Mouse (Mus musculus) heart, embryonic 11.5 days (tissue): ENCODE measurements around the gene Ptpn6. TPM values are rescaled to one million over a fixed set of nuclear protein-coding genes. Genes with fewer than 3 reads are reported as not detected.

Source experiments
- ATAC-seq: fragments of 200-750 bp; cut with Nextera tagmentation; replicated peaks from 2 replicates; pipeline ENCODE4 v1.8.0; 2017; ENCODE audit warnings: moderate library complexity; ENCODE audit not compliant: insufficient number of reproducible peaks, low FRiP score, low TSS enrichment
- H3K27ac ChIP-seq: fragments of 300-500 bp; sonication (generic); 2 replicates; pipeline ENCODE4 v1.5.1; 2014; ENCODE audit warnings: mild to moderate bottlenecking, low read depth, low read length
- H3K27me3 ChIP-seq: fragments of 300-500 bp; sonication (generic); 2 replicates; pipeline ENCODE4 v1.6.1; 2014; ENCODE audit warnings: mild to moderate bottlenecking, low read length, mixed read lengths; ENCODE audit not compliant: control insufficient read depth, insufficient read depth
- H3K36me3 ChIP-seq: fragments of 300-500 bp; sonication (generic); 2 replicates; pipeline ENCODE4 v1.6.1; 2014; ENCODE audit warnings: mild to moderate bottlenecking, low read length, moderate library complexity, mixed read lengths; ENCODE audit not compliant: control insufficient read depth, insufficient read depth
- H3K4me1 ChIP-seq: fragments of 300-500 bp; sonication (generic); 2 replicates; pipeline ENCODE4 v1.6.1; 2014; ENCODE audit warnings: low read length; ENCODE audit not compliant: control insufficient read depth, insufficient read depth
- H3K4me2 ChIP-seq: fragments of 300-500 bp; sonication (generic); 2 replicates; pipeline ENCODE4 v1.6.1; 2014; ENCODE audit warnings: mild to moderate bottlenecking, moderate library complexity
- H3K4me3 ChIP-seq: fragments of 300-500 bp; sonication (generic); 2 replicates; pipeline ENCODE4 v1.5.1; 2014; ENCODE audit warnings: low read depth, low read length
- H3K9ac ChIP-seq: fragments of 300-500 bp; sonication (generic); 2 replicates; pipeline ENCODE4 v1.6.1; 2014; ENCODE audit warnings: mild to moderate bottlenecking, low read depth, low read length, moderate library complexity
- H3K9me3 ChIP-seq: fragments of 300-500 bp; sonication (generic); replicated peaks from 2 replicates; pipeline ENCODE4 v1.6.1; 2016; ENCODE audit warnings: low read length; ENCODE audit not compliant: control insufficient read depth
- WGBS: fragments of 180-500 bp; shearing (Covaris S2); extraction: QIAGEN DNeasy Blood & Tissue Kit; methylation state at CpG from one replicate; pipeline ENCODE4 v1.1.7; 2014; ENCODE audit not compliant: insufficient replicate concordance; 5-methylcytosine and 5-hydroxymethylcytosine counted together
- polyA plus RNA-seq: library from polyadenylated mRNA; unstranded; fragments of >200 nt; fragmentation: Nextera tagmentation; extraction: Ambion mirVana; gene quantifications from 2 replicates; pipeline ENCODE4 v1.2.1, GENCODE M21; 2014

Ptpn6 gene
- polyA plus RNA-seq, 1 experiment from 2014 or later = 4.8 TPM

DNA sequence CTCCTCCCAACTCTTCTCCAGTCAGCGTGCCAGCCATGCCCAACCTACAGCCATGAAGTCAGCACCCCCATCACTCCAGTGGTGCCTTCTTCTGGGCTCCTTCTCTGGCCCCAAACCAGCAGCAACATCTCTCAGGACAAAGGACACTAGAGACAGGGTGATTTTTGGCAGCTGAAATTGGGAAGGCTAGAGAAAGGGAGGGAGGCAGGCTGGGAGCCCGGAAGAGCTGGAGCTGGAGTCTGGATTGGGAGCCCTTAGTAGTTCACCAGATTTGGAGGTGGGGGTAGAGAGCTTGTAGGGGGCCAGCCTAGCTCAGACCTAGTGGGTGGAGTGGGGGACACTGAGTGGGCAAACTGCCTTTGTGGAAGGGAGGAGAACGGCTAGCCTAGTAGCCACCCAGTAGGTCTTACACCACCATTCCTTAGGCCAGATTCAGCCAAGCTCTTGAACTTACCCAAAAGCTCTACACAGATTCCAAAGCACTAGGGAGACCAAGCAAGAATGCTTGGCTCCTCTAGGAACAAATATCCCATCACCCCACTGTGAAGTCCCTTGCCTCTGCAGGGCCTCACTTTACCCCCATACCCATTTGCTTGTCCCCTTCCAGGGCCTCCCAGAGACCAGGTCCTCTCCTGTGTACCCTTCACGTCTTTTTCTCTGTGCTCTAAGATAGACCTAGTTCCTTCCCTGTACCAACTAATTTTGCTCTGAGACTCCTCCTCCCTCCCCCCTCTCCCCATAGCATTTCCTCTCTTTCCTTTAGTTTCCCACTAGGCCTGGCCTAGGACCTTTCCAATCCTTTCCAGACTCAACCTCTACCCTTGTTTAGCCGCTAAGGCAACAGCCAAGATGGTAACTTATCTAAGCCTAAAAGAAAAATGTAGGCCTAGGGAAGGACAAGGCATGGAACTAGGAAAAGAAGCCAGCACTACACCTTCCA, 19.7 kb upstream of the Ptpn6 start:
- 36% methylated on average over 5 of the region's 5 CpGs for WGBS
- peaks cover 34% of the 10 kb centered on the region for H3K4me1 ChIP-seq
- no peaks in the 10 kb centered on the region for H3K9me3 ChIP-seq
- no peaks in the 10 kb centered on the region for H3K36me3 ChIP-seq
- H3K27me3 ChIP-seq = peaks cover 8% of the 10 kb centered on the region; the same call in 1 of the 2 replicates
- ATAC-seq = no peak
- peak overlapping the region; percentile 93; the same call in 1 of the 2 replicates for H3K9ac ChIP-seq
- peak overlapping the region; percentile 89 for H3K4me3 ChIP-seq
- peak overlapping the region; percentile 95; the same call in 1 of the 2 replicates for H3K27ac ChIP-seq
- peak overlapping the region; percentile 82 for H3K4me2 ChIP-seq

DNA sequence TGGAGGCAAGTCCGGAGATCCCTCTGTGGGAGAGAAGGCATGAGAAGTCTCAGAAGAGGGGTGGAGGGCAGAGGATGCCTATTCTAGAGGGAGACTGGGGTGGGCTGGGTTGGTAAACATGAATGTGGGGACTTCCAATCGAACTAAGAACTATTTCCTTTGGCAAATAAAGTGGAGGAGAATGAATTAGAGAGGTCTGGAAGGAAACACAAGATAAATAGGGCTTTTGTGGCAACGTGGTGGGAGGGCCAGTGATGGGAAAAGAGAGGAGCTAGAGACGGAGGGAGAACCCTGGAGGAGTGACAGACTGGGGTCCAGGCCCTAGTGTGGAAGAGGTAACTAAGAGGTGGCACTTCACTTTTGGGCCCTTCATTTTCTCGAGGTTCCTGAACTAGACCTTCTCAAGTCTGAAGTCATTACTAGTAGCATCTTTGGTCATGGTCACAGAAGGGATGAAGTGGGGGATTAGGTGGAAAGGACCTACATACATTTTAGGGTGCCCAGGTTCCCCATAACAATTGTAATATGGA, 18.9 kb upstream of the Ptpn6 start:
- Histone ChIP-seq H3K9me3 (no peaks in the 10 kb centered on the region), H3K27ac (peak overlapping the region; percentile 95), H3K36me3 (no peaks in the 10 kb centered on the region), H3K4me2 (peak overlapping the region; percentile 82), H3K4me1 (peaks cover 34% of the 10 kb centered on the region), H3K9ac (peak overlapping the region; percentile 93), H3K4me3 (peak overlapping the region; percentile 89), H3K27me3 (peaks cover 5% of the 10 kb centered on the region; the same call in 1 of the 2 replicates)
- no peak for ATAC-seq
- 10% methylated on average over 5 of the region's 5 CpGs for WGBS

DNA sequence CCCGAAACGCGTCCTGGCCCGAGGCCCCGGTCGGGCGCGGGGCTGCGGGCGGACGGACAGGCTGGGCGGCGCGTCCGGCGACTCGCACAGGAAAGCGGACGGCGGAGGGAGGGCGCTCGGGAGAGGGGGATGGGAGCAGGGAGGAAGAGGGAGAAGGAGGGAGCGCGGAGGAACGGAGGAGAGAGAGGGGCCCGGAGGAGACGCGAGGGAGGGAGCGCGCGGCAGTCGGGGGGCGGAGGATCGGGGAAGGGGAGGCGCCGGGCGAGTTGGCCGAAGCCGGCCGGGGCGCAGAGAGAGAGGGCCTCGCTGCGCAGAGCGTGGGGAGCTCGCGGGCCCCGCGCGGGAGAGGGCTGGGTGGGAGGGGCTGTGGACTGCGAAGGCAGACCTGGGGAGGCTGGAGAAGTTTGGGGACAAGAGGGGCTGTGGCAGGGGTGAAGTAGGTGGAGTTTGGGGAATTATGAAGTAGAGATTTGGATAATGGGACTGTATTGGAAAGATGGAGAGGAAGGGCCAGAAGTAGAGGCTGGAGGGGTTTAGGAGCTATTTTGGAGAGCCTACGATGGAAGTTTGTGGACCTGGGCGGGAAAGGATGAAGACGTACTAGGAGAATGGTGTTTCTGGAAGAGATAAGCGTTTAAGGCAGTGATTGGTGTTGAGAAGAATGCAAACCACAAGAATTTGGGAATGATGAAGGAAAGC, 18.3 kb upstream of the Ptpn6 start:
- peaks cover 34% of the 10 kb centered on the region for H3K4me1 ChIP-seq
- H3K36me3 ChIP-seq = no peaks in the 10 kb centered on the region
- H3K4me3 ChIP-seq = peak overlapping the region; percentile 89
- H3K27ac ChIP-seq = peak overlapping the region; percentile 95
- WGBS = 1% methylated on average over 52 of the region's 54 CpGs
- peak; percentile 64 for ATAC-seq
- peak overlapping the region; percentile 93 for H3K9ac ChIP-seq
- H3K27me3 ChIP-seq = peaks cover 5% of the 10 kb centered on the region; the same call in 1 of the 2 replicates
- H3K9me3 ChIP-seq = no peaks in the 10 kb centered on the region
- H3K4me2 ChIP-seq = peak overlapping the region; percentile 82

DNA sequence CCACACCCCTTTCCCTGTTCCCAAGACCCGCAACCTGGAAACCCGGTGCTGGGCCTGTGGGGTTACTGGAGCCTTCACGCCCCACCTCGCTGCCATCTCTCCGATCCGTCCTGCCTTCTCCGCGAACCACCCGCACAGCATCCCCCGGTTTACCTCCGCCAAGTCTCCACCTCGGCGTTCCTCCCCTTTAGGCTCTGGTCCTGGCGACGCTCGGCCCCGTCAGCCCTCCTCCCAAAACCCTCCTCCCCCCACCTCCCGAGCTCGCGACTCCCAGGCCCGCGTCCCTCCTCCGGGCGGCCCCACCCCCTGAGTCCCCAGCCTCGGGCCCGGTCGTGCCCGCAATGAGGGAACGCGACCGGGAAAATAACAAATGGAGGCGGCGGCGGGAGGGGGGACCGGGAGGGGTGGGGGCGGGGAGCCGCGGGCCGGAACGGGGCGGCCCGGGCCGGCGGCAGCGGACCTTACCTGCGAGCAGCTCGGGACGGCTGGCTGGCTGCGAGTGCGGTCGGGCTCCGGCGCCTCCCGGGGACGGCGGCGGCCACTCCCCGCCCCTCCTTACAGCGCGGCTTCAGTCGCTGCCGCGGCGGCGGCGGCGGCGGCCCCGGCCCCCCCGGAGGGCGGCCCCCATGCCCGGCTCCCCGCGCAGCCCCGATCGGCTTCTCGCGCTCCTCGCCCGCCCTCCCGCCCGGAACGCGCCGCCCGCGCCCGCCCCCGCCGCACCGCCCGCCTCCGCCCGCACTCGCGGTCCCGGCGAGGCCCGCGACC, 17.5 kb upstream of the Ptpn6 start, which contains the start of the genes Gm45234 and Atn1:
Gm45234 (minus strand) TSS at position 191 of the 765 bp plus-strand sequence.
Atn1 (minus strand) TSS at position 694 of the 765 bp plus-strand sequence.
- H3K9me3 ChIP-seq = no peaks in the 10 kb centered on the region
- H3K27me3 ChIP-seq = peaks cover 5% of the 10 kb centered on the region; the same call in 1 of the 2 replicates
- H3K4me2 ChIP-seq = peak within 1 kb of the TSS; percentile 82
- H3K27ac ChIP-seq = peak within 1 kb of the TSS; percentile 95
- peaks cover 34% of the 10 kb centered on the region for H3K4me1 ChIP-seq
- H3K36me3 ChIP-seq = no peaks in the 10 kb centered on the region
- under 1% methylated on average over 59 of the region's 100 CpGs for WGBS
- peak within 1 kb of the TSS; percentile 89 for H3K4me3 ChIP-seq
- peak; percentile 71 for ATAC-seq
- peak within 1 kb of the TSS; percentile 93 for H3K9ac ChIP-seq

DNA sequence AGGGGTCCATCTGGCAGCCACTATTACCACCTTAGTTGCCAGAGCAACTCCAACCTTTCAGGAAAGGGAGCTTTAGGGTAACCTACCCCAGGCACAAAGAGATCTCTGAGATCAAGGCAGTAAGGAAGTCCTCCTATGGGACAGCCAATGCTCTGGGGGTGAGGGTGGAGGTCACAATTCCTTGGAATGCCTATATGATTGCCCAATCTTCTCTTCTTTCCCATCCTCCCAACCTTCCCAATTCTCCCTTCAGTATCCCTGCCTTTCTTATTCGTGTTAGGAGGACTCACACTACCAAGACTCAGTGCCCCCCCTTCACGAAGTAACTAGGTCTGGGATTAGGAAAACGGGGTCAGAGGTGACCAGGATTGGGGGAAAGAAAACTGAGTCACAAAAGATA, 16.8 kb upstream of the Ptpn6 start:
- peak overlapping the region; percentile 93 for H3K9ac ChIP-seq
- H3K9me3 ChIP-seq = no peaks in the 10 kb centered on the region
- no peaks in the 10 kb centered on the region for H3K36me3 ChIP-seq
- peaks cover 3% of the 10 kb centered on the region; the same call in 1 of the 2 replicates for H3K27me3 ChIP-seq
- H3K4me2 ChIP-seq = peak overlapping the region; percentile 82
- no peak for ATAC-seq
- peaks cover 34% of the 10 kb centered on the region for H3K4me1 ChIP-seq
- peak overlapping the region; percentile 95; the same call in 1 of the 2 replicates for H3K27ac ChIP-seq
- 2% methylated on average over 3 of the region's 3 CpGs for WGBS
- peak overlapping the region; percentile 89 for H3K4me3 ChIP-seq

DNA sequence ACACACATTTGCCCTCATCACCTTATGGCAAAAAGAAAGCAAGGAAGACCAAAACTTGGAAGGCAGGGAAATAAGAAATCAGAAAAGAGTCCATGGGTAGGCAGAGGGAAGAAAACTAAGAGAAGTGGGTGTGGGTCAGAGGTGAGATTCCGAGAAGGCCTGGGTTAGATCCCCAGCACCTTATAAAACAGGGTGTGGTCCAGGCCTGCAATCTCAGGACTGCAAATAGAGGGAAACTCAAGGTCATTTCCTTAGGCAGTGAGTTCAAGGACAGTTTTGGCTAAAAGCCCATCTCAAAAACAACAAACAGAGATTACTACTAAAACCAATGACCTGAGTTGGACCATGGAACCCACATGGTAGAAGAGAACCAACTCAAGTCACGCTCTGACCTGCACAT, 15.3 kb upstream of the Ptpn6 start:
- Histone ChIP-seq H3K9me3 (no peaks in the 10 kb centered on the region), H3K27me3 (no peaks in the 10 kb centered on the region), H3K4me3 (no peak overlapping the region), H3K9ac (no peak overlapping the region), H3K4me2 (no peak overlapping the region), H3K27ac (no peak overlapping the region), H3K36me3 (peaks cover 5% of the 10 kb centered on the region; the same call in 1 of the 2 replicates), H3K4me1 (peaks cover 31% of the 10 kb centered on the region)
- 88% methylated on average over 2 of the region's 2 CpGs for WGBS
- ATAC-seq = no peak

DNA sequence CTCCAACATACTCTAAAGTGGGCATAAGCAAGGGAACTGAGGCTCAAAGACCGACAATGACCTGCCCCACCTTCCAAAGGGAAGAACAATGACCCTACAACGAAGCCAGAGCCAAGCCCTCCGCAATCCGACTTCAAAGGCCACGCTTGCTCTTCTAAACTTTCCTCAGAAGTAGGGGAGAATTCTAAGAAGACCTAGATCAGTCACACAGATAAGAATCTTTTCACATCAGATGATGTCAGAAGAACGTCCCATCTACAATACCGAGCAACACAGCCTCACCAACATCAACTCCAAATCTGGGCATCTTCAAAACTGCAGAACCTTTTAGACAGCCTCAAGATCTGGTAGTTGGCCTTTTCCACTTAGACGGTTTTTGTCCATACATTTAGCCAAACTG, 11.9 kb upstream of the Ptpn6 start:
- 82% methylated on average over 8 of the region's 8 CpGs for WGBS
- Histone ChIP-seq H3K4me2 (no peak overlapping the region), H3K4me3 (no peak overlapping the region), H3K9me3 (no peaks in the 10 kb centered on the region), H3K36me3 (peaks cover 8% of the 10 kb centered on the region), H3K4me1 (peaks cover 16% of the 10 kb centered on the region; the same call in 1 of the 2 replicates), H3K9ac (no peak overlapping the region), H3K27me3 (no peaks in the 10 kb centered on the region), H3K27ac (no peak overlapping the region)
- ATAC-seq = no peak
